Mouse (Mus musculus) cerebellum, adult 11-12 months (tissue): ENCODE results near the gene BC005624.

Experiments
- DNase-seq: peaks from one replicate; pipeline ENCODE4 v3.0.0; 2022

BC005624 gene

GRCm38 (mm10) chr2:30927844-30928628 is 54.0 kb downstream of the BC005624 start:
- peak; percentile 56 for DNase-seq

- no peak for DNase-seq
Observed at GRCm38 (mm10) chr2:30927151-30927781, 54.7 kb downstream of the BC005624 start.

- DNase-seq: no peak
Observed at GRCm38 (mm10) chr2:30926381-30926780, 55.6 kb downstream of the BC005624 start.

- no peak for DNase-seq
Observed at GRCm38 (mm10) chr2:30925181-30925580, 56.8 kb downstream of the BC005624 start.

- no peak for DNase-seq
Observed at GRCm38 (mm10) chr2:30923099-30923498, 58.9 kb downstream of the BC005624 start.
